Mouse (Mus musculus): ENCODE results near the gene Gm5155. TPM values are rescaled to one million over a fixed set of nuclear protein-coding genes. Genes with fewer than 3 reads are reported as not detected.

The Gm5155 gene
- not detected in 2 replicates for polyA plus RNA-seq (2012; rRNA removed)

GRCm38 (mm10) chr7:17871467-17871866 lies at the start of gene Gm5155:
Gene Gm5155, plus strand, starts transcription at chr7:17871767.

Other genes starting within 250 kb of the Gm5155 start
- gene Ceacam5, start 158.5 kb upstream of the Gm5155 start, polyA plus RNA-seq (2012; rRNA removed): not detected in 2 replicates
- not detected in 2 replicates for gene Ceacam14, start 59.1 kb upstream of the Gm5155 start, polyA plus RNA-seq (2012; rRNA removed)
- gene Ceacam11, start 100.4 kb downstream of the Gm5155 start, polyA plus RNA-seq (2012; rRNA removed): not detected in 2 replicates
- gene Ceacam13, start 138.1 kb downstream of the Gm5155 start, polyA plus RNA-seq (2012; rRNA removed): not detected in 2 replicates
- gene Ceacam12, start 194.2 kb downstream of the Gm5155 start, polyA plus RNA-seq (2012; rRNA removed): not detected in 2 replicates